Mouse (Mus musculus) neutrophil, adult 59 days (primary cell): ENCODE data around the gene Prss35. TPM values are rescaled to one million over a fixed set of nuclear protein-coding genes. Genes with fewer than 3 reads are reported as not detected.

ENCODE experiments used
- total RNA-seq, 2 experiments: library from RNA; stranded (reverse); gene quantifications; 1 replicate in 1 of 2; 2 replicates in 1 of 2; pipeline ENCODE4 v1.2.4; 2023

Prss35 gene
- under 1 TPM in 1 of 2 experiments, not detected in 1; 0.31 TPM for total RNA-seq

DNA sequence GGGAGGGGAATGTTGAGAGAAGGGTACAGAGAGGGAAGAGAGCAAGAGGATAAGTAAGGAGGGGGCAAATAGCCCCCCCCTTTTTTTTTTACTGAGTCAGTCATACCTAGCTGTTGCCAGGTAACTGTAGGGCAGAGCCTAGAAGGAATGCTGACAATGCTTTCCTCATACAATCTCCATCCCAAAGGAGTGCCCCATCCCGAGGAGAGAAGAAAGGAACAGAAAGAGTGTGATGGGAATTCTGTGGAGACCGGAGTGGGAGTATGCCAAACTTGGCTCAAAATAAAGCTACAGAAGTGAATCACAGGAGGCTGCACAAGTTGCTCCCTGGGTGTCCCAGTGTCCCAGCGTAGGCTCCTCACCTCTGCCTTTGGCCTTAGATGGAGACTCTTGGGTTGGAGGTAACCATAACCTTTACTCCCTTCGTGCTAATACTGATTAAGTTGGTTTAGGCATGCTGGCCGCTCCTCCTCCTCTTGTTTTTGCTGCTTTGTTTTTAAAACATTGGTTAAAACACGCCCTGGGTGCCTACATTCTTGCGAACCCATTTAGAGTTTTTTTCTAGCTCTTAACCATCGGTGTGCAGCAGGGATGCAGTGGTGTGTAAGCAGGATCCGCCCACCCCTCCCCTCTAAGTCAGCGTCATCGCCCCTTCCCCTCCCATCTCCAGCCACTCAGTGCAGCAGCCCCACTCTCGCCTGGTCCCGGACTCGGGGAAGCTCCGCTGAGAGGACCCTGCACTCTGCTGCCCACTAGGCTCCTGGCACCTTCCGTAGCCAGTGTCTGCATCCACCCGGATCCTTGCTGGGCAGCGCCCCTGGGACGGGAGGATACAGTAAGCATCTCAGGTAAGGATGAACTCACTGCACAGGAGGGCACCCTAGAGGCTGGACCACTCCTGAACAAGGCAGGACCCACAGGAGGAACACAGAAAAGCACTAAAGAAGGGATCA is at the start of gene Prss35:
Prss35 (plus strand) TSS at position 691 of the 953 bp plus-strand sequence.

DNA sequence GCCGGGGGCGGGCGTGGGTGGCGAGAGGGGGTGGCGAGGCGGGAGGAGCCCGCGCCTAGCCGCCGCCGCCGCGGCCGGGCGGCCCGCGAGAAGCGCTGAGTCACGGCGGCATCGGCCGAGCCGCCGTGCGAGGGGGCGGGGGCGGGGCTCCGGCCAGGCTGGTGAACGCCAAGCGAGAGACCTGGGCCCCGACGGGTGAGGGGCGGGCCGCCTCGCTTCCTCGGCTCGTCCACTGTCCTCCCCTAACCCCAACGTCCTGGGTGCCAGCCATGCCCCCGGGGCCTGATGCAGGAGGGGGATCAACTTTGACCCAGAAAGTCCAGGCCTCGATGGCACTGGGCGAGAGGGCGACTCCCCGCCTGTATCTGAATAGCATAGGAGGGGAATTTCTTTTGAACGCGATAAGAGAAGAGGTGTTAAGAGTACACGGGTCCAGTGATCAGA is 47.6 kb upstream of the Prss35 start, which contains the start of gene Me1:
Me1 (minus strand) TSS at position 136 of the 444 bp plus-strand sequence.

Other genes starting within 250 kb of the Prss35 start
- gene Pgm3, start 171.8 kb upstream of the Prss35 start, total RNA-seq: 1 to 10 TPM; 5.3 to 6.2 TPM
- 1 to 10 TPM; 3.5 to 4.1 TPM for gene Rwdd2a, start 171.7 kb upstream of the Prss35 start, total RNA-seq
- under 1 TPM in 1 of 2 experiments, not detected in 1; 0.11 TPM for gene Me1, start 47.7 kb upstream of the Prss35 start, total RNA-seq
- not detected for gene Snap91, start 137.0 kb downstream of the Prss35 start, total RNA-seq